Mouse (Mus musculus): ENCODE results near the gene Tsnax. TPM values are rescaled to one million over a fixed set of nuclear protein-coding genes. Genes with fewer than 3 reads are reported as not detected.
A peak's percentile ranks its signal among the peaks of the same experiment; 100 is the strongest.

The Tsnax gene
- polyA plus RNA-seq, 1 experiment = 22.7 TPM

GRCm38 (mm10) chr8:125066913-125067595, 54.3 kb downstream of the Tsnax start:
- H3K36me3 ChIP-seq (ENCODE audit: control insufficient read depth, insufficient read depth, low read length) = no peaks in the 10 kb centered on the region
- H3K4me1 ChIP-seq (ENCODE audit: control insufficient read depth, insufficient read depth, insufficient read length) = peaks cover 15% of the 10 kb centered on the region; the same call in 1 of the 2 replicates
- DNase-seq (ENCODE audit: low read depth in 1 of 2, low spot score in 2 of 2) = peak; percentile 62 to 77
- TF ChIP-seq POLR2A (IDR thresholded peaks at IDR 0.05; ENCODE audit: low read depth, low read length) = no peak; the same call in 1 of the 2 replicates
- TF ChIP-seq CTCF (IDR thresholded peaks at IDR 0.05; ENCODE audit: extremely low read depth, insufficient read depth, insufficient read length, insufficient replicate concordance) = peak; percentile 39; the same call in 1 of the 2 replicates
- H3K27ac ChIP-seq (ENCODE audit: insufficient read depth, low read length) = peak overlapping the region; percentile 86
- 0 out of 2 replicates have a peak overlapping the region, but pooled peaks have one; percentile 3 for H3K4me3 ChIP-seq (ENCODE audit: extremely low read depth, insufficient read depth, insufficient read length)
- WGBS = 2% methylated on average over 12 of the region's 12 CpGs
- no peaks in the 10 kb centered on the region for H3K27me3 ChIP-seq (ENCODE audit: control insufficient read depth, insufficient read depth, low read length)

- DNase-seq (ENCODE audit: low read depth in 1 of 2, low spot score in 2 of 2) = peak; percentile 34 to 70
- TF ChIP-seq POLR2A (IDR thresholded peaks at IDR 0.05; ENCODE audit: low read depth, low read length) (no peak), CTCF (IDR thresholded peaks at IDR 0.05; ENCODE audit: extremely low read depth, insufficient read depth, insufficient read length, insufficient replicate concordance) (no peak)
- H3K36me3 ChIP-seq (ENCODE audit: control insufficient read depth, insufficient read depth, low read length) = no peaks in the 10 kb centered on the region
- H3K27me3 ChIP-seq (ENCODE audit: control insufficient read depth, insufficient read depth, low read length) = no peaks in the 10 kb centered on the region
- 10% methylated on average over 9 of the region's 9 CpGs for WGBS
- H3K4me3 ChIP-seq (ENCODE audit: extremely low read depth, insufficient read depth, insufficient read length) = no peak overlapping the region
- H3K4me1 ChIP-seq (ENCODE audit: control insufficient read depth, insufficient read depth, insufficient read length) = peaks cover 15% of the 10 kb centered on the region; the same call in 1 of the 2 replicates
- H3K27ac ChIP-seq (ENCODE audit: insufficient read depth, low read length) = peak overlapping the region; percentile 86
Observed at GRCm38 (mm10) chr8:125067596-125067960, 54.8 kb downstream of the Tsnax start.

GRCm38 (mm10) chr8:125068146-125068905, 55.5 kb downstream of the Tsnax start:
- Histone ChIP-seq H3K27me3 (ENCODE audit: control insufficient read depth, insufficient read depth, low read length) (no peaks in the 10 kb centered on the region), H3K4me1 (ENCODE audit: control insufficient read depth, insufficient read depth, insufficient read length) (peaks cover 15% of the 10 kb centered on the region; the same call in 1 of the 2 replicates), H3K36me3 (ENCODE audit: control insufficient read depth, insufficient read depth, low read length) (no peaks in the 10 kb centered on the region), H3K4me3 (ENCODE audit: extremely low read depth, insufficient read depth, insufficient read length) (no peak overlapping the region), H3K27ac (ENCODE audit: insufficient read depth, low read length) (peak overlapping the region; percentile 86)
- TF ChIP-seq POLR2A (IDR thresholded peaks at IDR 0.05; ENCODE audit: low read depth, low read length) = no peak
- TF ChIP-seq CTCF (IDR thresholded peaks at IDR 0.05; ENCODE audit: extremely low read depth, insufficient read depth, insufficient read length, insufficient replicate concordance) = peak; percentile 3; the same call in 1 of the 2 replicates
- DNase-seq (ENCODE audit: low read depth in 1 of 2, low spot score in 2 of 2) = no peak
- WGBS = 83% methylated on average over 6 of the region's 6 CpGs

- H3K4me3 ChIP-seq (ENCODE audit: extremely low read depth, insufficient read depth, insufficient read length) = no peak overlapping the region
- H3K4me1 ChIP-seq (ENCODE audit: control insufficient read depth, insufficient read depth, insufficient read length) = peaks cover 15% of the 10 kb centered on the region; the same call in 1 of the 2 replicates
- no peak for DNase-seq (ENCODE audit: low read depth in 1 of 2, low spot score in 2 of 2)
- H3K36me3 ChIP-seq (ENCODE audit: control insufficient read depth, insufficient read depth, low read length) = no peaks in the 10 kb centered on the region
- no peak for TF ChIP-seq CTCF (IDR thresholded peaks at IDR 0.05; ENCODE audit: extremely low read depth, insufficient read depth, insufficient read length, insufficient replicate concordance)
- no peaks in the 10 kb centered on the region for H3K27me3 ChIP-seq (ENCODE audit: control insufficient read depth, insufficient read depth, low read length)
- WGBS = 92% methylated on average over 7 of the region's 7 CpGs
- no peak overlapping the region for H3K27ac ChIP-seq (ENCODE audit: insufficient read depth, low read length)
Observed at GRCm38 (mm10) chr8:125069304-125069703, 56.5 kb downstream of the Tsnax start.

GRCm38 (mm10) chr8:125069733-125070132, 56.9 kb downstream of the Tsnax start:
- no peak for DNase-seq (ENCODE audit: low read depth in 1 of 2, low spot score in 2 of 2)
- TF ChIP-seq POLR2A (IDR thresholded peaks at IDR 0.05; ENCODE audit: low read depth, low read length) (no peak), CTCF (IDR thresholded peaks at IDR 0.05; ENCODE audit: extremely low read depth, insufficient read depth, insufficient read length, insufficient replicate concordance) (no peak)
- no peak overlapping the region for H3K27ac ChIP-seq (ENCODE audit: insufficient read depth, low read length)
- no peaks in the 10 kb centered on the region for H3K36me3 ChIP-seq (ENCODE audit: control insufficient read depth, insufficient read depth, low read length)
- peaks cover 15% of the 10 kb centered on the region; the same call in 1 of the 2 replicates for H3K4me1 ChIP-seq (ENCODE audit: control insufficient read depth, insufficient read depth, insufficient read length)
- 84% methylated on average over 6 of the region's 6 CpGs for WGBS
- no peak overlapping the region for H3K4me3 ChIP-seq (ENCODE audit: extremely low read depth, insufficient read depth, insufficient read length)
- no peaks in the 10 kb centered on the region for H3K27me3 ChIP-seq (ENCODE audit: control insufficient read depth, insufficient read depth, low read length)

- Histone ChIP-seq H3K36me3 (ENCODE audit: control insufficient read depth, insufficient read depth, low read length) (no peaks in the 10 kb centered on the region), H3K27me3 (ENCODE audit: control insufficient read depth, insufficient read depth, low read length) (no peaks in the 10 kb centered on the region), H3K27ac (ENCODE audit: insufficient read depth, low read length) (no peak overlapping the region), H3K4me3 (ENCODE audit: extremely low read depth, insufficient read depth, insufficient read length) (no peak overlapping the region), H3K4me1 (ENCODE audit: control insufficient read depth, insufficient read depth, insufficient read length) (no peaks in the 10 kb centered on the region)
- TF ChIP-seq CTCF (IDR thresholded peaks at IDR 0.05; ENCODE audit: extremely low read depth, insufficient read depth, insufficient read length, insufficient replicate concordance) = no peak
- TF ChIP-seq POLR2A (IDR thresholded peaks at IDR 0.05; ENCODE audit: low read depth, low read length) = no peak
- 92% methylated on average over 10 of the region's 10 CpGs for WGBS
- no peak for DNase-seq (ENCODE audit: low read depth in 1 of 2, low spot score in 2 of 2)
Observed at GRCm38 (mm10) chr8:125074141-125074540, 61.3 kb downstream of the Tsnax start.
